Mouse (Mus musculus): ENCODE results near the gene Snrpn. TPM values are rescaled to one million over a fixed set of nuclear protein-coding genes. Genes with fewer than 3 reads are reported as not detected.
A peak's percentile ranks its signal among the peaks of the same experiment; 100 is the strongest.
"Not testable (repeated sequence)": the region's sequence is repeated elsewhere in the genome, so short reads cannot be mapped to it uniquely, and the experiment has no call there.

Gene Snrpn
- 123 and 126 TPM in 2 replicates for polyA plus RNA-seq (2016; fragmentation: Nextera tagmentation; extraction: Ambion mirVana)

GRCm38 (mm10) chr7:60139742-60140480 is at the start of gene Snrpn:
TSS of gene Snrpn (minus strand) at chr7:60140219.
- 57% methylated on average over 4 of the region's 4 CpGs for WGBS
- DNase-seq (ENCODE audit: extremely low spot score, low spot score), result no peak

GRCm38 (mm10) chr7:60170250-60171185 is 30.5 kb upstream of the Snrpn start:
- H3K36me3 ChIP-seq (replicated peaks), result no peaks in the 10 kb centered on the region
- peak; percentile 13 for DNase-seq (ENCODE audit: extremely low spot score, low spot score)
- no peak overlapping the region for H3K4me3 ChIP-seq
- WGBS, result 53% methylated on average over 5 of the region's 5 CpGs
- H3K4me1 ChIP-seq, result no peaks in the 10 kb centered on the region
- H3K27me3 ChIP-seq (ENCODE audit: poor library complexity, severe bottlenecking), result no peaks in the 10 kb centered on the region
- H3K27ac ChIP-seq, result peak overlapping the region; percentile 41; the same call in 1 of the 2 replicates
- H3K9me3 ChIP-seq, result peaks cover 9% of the 10 kb centered on the region; the same call in 1 of the 2 replicates

More at GRCm38 (mm10) chr7:60139742-60140480, at the start of gene Snrpn:
- no peaks in the 10 kb centered on the region for H3K4me1 ChIP-seq
- 0 out of 2 replicates have a peak, but pooled peaks cover 9% of the 10 kb centered on the region for H3K9me3 ChIP-seq
- H3K27ac ChIP-seq, result no peak within 1 kb of the TSS
- H3K27me3 ChIP-seq (ENCODE audit: poor library complexity, severe bottlenecking), result no peaks in the 10 kb centered on the region
- H3K4me3 ChIP-seq, result no peak within 1 kb of the TSS
- no peaks in the 10 kb centered on the region for H3K36me3 ChIP-seq (replicated peaks)

GRCm38 (mm10) chr7:60125332-60125731 is 14.7 kb downstream of the Snrpn start:
- no peaks in the 10 kb centered on the region for H3K4me1 ChIP-seq
- H3K36me3 ChIP-seq (replicated peaks), result no peaks in the 10 kb centered on the region
- no peaks in the 10 kb centered on the region for H3K9me3 ChIP-seq
- H3K27me3 ChIP-seq (ENCODE audit: poor library complexity, severe bottlenecking), result no peaks in the 10 kb centered on the region
- no peak for DNase-seq (ENCODE audit: extremely low spot score, low spot score)
- 84% methylated on average over 7 of the region's 7 CpGs for WGBS
- H3K27ac ChIP-seq, result no peak overlapping the region
- H3K4me3 ChIP-seq, result no peak overlapping the region

- not testable (repeated sequence) for DNase-seq (ENCODE audit: extremely low spot score, low spot score); H3K27ac ChIP-seq; H3K27me3 ChIP-seq (ENCODE audit: poor library complexity, severe bottlenecking); H3K4me1 ChIP-seq; H3K36me3 ChIP-seq (replicated peaks); H3K9me3 ChIP-seq; H3K4me3 ChIP-seq
- WGBS, result 69% methylated on average over 3 of the region's 3 CpGs
These were observed 16.9 kb downstream of the Snrpn start for GRCm38 (mm10) chr7:60123086-60123624.

GRCm38 (mm10) chr7:60122434-60123085 is 17.5 kb downstream of the Snrpn start:
- Histone ChIP-seq H3K27ac (no peak overlapping the region), H3K27me3 (ENCODE audit: poor library complexity, severe bottlenecking) (no peaks in the 10 kb centered on the region), H3K4me3 (no peak overlapping the region), H3K9me3 (no peaks in the 10 kb centered on the region), H3K4me1 (no peaks in the 10 kb centered on the region), H3K36me3 (replicated peaks) (no peaks in the 10 kb centered on the region)
- 79% methylated on average over 2 of the region's 2 CpGs for WGBS
- DNase-seq (ENCODE audit: extremely low spot score, low spot score), result no peak

- Histone ChIP-seq H3K27me3 (ENCODE audit: poor library complexity, severe bottlenecking) (no peaks in the 10 kb centered on the region), H3K9me3 (peaks cover 4% of the 10 kb centered on the region), H3K4me3 (no peak overlapping the region), H3K27ac (no peak overlapping the region), H3K36me3 (replicated peaks) (no peaks in the 10 kb centered on the region), H3K4me1 (no peaks in the 10 kb centered on the region)
- WGBS, result 48% methylated on average over 3 of the region's 3 CpGs
- peak; percentile 18 for DNase-seq (ENCODE audit: extremely low spot score, low spot score)
These were observed 42.7 kb downstream of the Snrpn start for GRCm38 (mm10) chr7:60097154-60097859.

- DNase-seq (ENCODE audit: extremely low spot score, low spot score), result no peak
- Histone ChIP-seq H3K27ac (no peak overlapping the region), H3K9me3 (peaks cover 7% of the 10 kb centered on the region; the same call in 1 of the 2 replicates), H3K36me3 (replicated peaks) (no peaks in the 10 kb centered on the region), H3K4me1 (no peaks in the 10 kb centered on the region), H3K4me3 (no peak overlapping the region), H3K27me3 (ENCODE audit: poor library complexity, severe bottlenecking) (no peaks in the 10 kb centered on the region)
- 76% methylated on average over 2 of the region's 2 CpGs for WGBS
These were observed 63.7 kb downstream of the Snrpn start for GRCm38 (mm10) chr7:60076301-60076700.

DNA sequence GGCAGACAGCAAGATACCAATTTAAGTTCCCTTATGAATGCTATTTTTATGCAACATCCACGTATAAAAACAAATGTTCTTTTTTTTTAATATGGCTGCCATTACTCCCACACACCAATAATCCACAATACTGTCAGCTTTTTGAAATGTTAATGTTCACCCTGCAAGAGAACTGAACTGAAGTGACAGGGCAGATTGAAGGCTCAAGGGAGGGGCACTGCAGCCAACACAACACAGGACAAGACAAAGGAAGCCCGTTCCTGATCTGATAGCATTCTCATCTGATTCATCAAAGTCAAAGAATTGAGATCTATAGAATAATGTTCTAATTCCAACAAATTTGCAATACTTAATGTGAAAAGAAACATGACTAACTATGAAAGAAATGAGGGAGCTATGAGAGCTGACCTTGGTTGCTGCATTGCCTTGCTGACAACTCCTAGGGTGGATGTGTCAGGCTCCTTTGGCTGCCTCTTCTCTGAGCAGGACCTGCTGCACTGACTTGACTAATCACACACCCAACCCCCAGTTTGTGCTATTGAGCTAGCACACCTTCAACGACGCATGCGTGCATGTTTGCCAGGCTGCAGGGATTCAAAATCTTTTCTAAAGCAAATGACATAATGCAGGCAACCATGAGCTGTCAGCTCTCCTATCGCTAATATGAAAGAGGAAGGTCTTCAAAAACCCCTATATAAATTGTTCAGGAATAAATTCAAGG is 92.4 kb downstream of the Snrpn start:
- 87% methylated on average over 6 of the region's 6 CpGs for WGBS

GRCm38 (mm10) chr7:60013186-60013585 is 126.8 kb downstream of the Snrpn start:
- Histone ChIP-seq H3K4me1 (no peaks in the 10 kb centered on the region), H3K27ac (no peak overlapping the region), H3K9me3 (peaks cover 12% of the 10 kb centered on the region; the same call in 1 of the 2 replicates), H3K27me3 (ENCODE audit: poor library complexity, severe bottlenecking) (no peaks in the 10 kb centered on the region), H3K4me3 (no peak overlapping the region), H3K36me3 (replicated peaks) (no peaks in the 10 kb centered on the region)
- 80% methylated on average over 3 of the region's 3 CpGs for WGBS
- DNase-seq (ENCODE audit: extremely low spot score, low spot score), result no peak

More for the DNA sequence above, 92.4 kb downstream of the Snrpn start:
- Histone ChIP-seq H3K4me1 (no peaks in the 10 kb centered on the region), H3K4me3 (no peak overlapping the region), H3K9me3 (peaks cover 7% of the 10 kb centered on the region), H3K27ac (no peak overlapping the region), H3K36me3 (replicated peaks) (no peaks in the 10 kb centered on the region), H3K27me3 (ENCODE audit: poor library complexity, severe bottlenecking) (no peaks in the 10 kb centered on the region)
- DNase-seq (ENCODE audit: extremely low spot score, low spot score), result no peak

DNA sequence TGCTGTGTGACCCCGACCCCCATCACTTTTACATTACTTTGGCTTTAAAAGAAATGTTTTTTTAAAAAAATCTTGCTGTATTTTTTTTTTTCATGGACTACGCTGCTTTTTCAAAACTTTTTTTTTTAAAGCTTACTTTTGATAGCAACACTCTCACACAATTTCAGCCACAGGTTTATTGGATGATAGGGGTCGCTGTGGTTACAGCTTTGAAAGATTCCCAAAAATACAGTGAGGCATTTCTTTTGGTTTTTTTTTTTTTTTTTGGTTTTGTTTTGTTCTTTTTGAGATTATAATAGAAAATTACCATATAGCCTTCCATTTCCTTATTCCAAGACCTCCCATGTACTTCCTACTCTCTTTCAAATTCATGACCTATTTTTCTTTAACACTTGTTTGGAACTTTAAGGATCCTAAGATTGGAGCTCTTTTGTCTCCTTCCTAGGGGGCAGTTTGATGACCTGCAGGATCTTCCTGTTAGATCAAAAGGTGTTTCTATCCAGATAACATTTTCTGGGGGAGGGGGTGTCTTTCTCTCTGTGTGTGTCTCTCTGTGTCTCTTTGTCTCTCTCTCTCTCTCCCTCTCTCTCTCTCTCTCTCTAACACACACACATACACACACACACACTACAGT is 132.2 kb downstream of the Snrpn start:
- peaks cover 2% of the 10 kb centered on the region; the same call in 1 of the 2 replicates for H3K4me1 ChIP-seq

DNA sequence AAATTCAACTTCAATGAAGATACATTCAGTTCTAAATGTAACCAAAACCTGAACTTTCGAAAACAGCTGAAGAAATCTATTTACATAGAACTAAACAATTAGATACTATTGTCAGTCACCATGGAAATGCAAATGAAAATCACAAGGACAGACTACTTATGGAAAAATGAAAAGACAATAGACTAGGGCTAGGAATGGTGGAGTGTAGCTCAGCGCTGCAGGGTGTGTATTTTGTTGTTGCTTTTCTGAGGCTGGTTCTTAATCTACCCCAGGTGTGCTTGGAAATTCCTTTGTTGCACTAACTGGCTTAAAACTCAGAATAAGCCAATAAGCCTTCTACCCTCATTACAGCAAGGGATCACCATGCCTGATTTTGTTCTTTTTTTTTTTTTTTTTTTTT is 133.8 kb downstream of the Snrpn start:
- 37% methylated on average over 2 of the region's 2 CpGs for whole genome bisulfite sequencing
- no peaks in the 10 kb centered on the region for H3K27me3 ChIP-seq (ENCODE audit: poor library complexity, severe bottlenecking)
- H3K4me3 ChIP-seq, result no peak overlapping the region
- no peak for DNase-seq (ENCODE audit: extremely low spot score, low spot score)
- H3K27ac ChIP-seq, result no peak overlapping the region
- peaks cover 28% of the 10 kb centered on the region for H3K9me3 ChIP-seq
- peaks cover 6% of the 10 kb centered on the region; the same call in 1 of the 2 replicates for H3K4me1 ChIP-seq
- no peaks in the 10 kb centered on the region for H3K36me3 ChIP-seq (replicated peaks)

More for the DNA sequence above, 132.2 kb downstream of the Snrpn start:
- no peak for DNase-seq (ENCODE audit: extremely low spot score, low spot score)
- no peak overlapping the region for H3K4me3 ChIP-seq
- no peak overlapping the region for H3K27ac ChIP-seq
- no peaks in the 10 kb centered on the region for H3K36me3 ChIP-seq (replicated peaks)
- no peaks in the 10 kb centered on the region for H3K27me3 ChIP-seq (ENCODE audit: poor library complexity, severe bottlenecking)
- peaks cover 32% of the 10 kb centered on the region for H3K9me3 ChIP-seq
- 48% methylated on average over 3 of the region's 3 CpGs for WGBS

Measured in forebrain, embryonic 10.5 days (tissue).